Mouse (Mus musculus): ENCODE data around the gene Atp8b4. TPM values are rescaled to one million over a fixed set of nuclear protein-coding genes. Genes with fewer than 3 reads are reported as not detected.

Atp8b4 gene
- polyA plus RNA-seq, 1 experiment from 2014 or later, result 0.12 TPM

DNA sequence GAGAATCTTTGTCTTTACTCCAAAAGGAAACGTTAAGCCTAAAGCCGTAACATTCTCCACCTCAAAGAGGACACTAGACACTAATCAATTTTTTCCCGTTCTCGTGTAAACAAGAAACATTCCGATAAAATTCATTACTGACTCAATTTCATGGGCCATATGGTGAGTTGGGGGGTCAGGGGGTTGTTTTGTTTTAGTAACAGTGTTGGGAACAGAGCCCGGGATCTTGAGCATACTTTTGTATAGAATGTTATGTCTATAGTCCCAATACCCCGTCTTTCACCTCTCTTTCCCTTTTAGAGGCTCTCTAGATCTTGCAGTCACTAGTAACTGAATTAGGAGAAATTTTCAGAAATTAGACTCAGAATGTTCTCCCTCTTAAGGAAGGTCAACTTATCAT lies 177.3 kb downstream of the Atp8b4 start:
- no peaks in the 10 kb centered on the region for H3K4me1 ChIP-seq
- no peaks in the 10 kb centered on the region for H3K36me3 ChIP-seq
- no peaks in the 10 kb centered on the region for H3K27me3 ChIP-seq (ENCODE audit: low read depth, poor library complexity, severe bottlenecking)
- WGBS, result 89% methylated on average over 7 of the region's 7 CpGs
- no peaks in the 10 kb centered on the region for H3K9me3 ChIP-seq (replicated peaks)
- no peak for DNase-seq (ENCODE audit: low spot score)
- H3K27ac ChIP-seq (replicated peaks), result no peak overlapping the region
- H3K4me3 ChIP-seq, result no peak overlapping the region

DNA sequence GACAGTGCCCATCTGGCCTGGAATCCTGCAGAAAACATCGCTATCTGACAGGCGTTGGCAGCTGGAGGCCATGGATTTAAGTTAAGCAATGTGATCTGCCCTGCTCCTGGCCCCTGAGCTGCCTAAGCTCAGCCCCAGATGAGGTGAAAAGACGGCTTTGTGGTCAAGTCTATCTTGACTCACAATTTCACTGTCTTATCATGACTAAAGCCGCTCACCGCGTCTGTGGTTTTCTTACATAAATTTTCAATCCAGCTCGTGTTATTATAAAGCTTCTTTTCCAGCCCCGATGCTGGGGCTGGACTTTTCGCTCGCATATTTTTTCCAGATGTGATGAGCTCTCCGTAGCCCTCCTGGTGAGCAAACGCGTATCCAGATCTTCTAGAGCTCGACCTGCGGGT lies 177.8 kb downstream of the Atp8b4 start:
- WGBS, result 86% methylated on average over 15 of the region's 15 CpGs
- Histone ChIP-seq H3K4me1 (no peaks in the 10 kb centered on the region), H3K36me3 (no peaks in the 10 kb centered on the region), H3K4me3 (no peak overlapping the region), H3K27me3 (ENCODE audit: low read depth, poor library complexity, severe bottlenecking) (no peaks in the 10 kb centered on the region), H3K27ac (replicated peaks) (no peak overlapping the region), H3K9me3 (replicated peaks) (no peaks in the 10 kb centered on the region)
- DNase-seq (ENCODE audit: low spot score), result no peak

DNA sequence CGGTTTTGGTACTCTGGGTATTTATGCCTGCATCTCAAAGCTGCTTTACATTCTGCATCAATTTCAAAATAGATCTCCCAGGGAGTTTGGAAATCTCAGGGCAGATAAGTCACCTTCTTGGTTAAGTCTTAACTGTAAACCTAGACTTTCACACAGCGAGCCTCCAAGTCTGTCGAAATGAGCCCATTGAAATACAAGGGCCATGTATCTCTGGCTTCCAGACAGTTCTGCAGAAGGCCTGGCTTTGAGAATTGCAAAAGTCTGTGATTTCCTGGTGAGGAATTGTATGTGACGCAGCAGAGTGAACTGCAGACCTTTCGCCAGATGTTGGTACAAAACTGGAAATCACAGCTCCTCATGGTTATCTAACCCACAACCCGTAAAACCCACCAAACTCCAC lies 182.4 kb downstream of the Atp8b4 start:
- Histone ChIP-seq H3K4me3 (no peak overlapping the region), H3K27me3 (ENCODE audit: low read depth, poor library complexity, severe bottlenecking) (no peaks in the 10 kb centered on the region)
- WGBS, result 95% methylated on average over 6 of the region's 6 CpGs

DNA sequence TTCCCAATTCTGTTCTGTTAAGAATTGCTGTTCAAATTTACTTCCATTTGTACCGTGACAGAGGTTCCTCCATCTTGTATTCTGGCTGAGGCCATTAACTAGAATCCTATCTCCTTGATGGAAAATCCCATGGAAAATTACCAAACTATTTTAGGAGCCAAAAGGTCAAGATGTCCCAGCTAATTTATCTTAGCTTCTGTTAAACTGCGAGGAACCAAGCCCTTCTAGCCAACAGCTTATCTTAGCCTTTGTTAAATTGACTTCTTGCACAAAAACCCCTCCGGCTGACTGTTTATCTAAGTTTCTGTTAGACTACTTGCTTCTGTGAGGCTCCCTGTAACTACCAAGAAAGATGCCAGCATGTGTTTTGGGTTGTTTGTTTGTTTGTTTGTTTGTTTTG lies 183.5 kb downstream of the Atp8b4 start:
- Histone ChIP-seq H3K27ac (replicated peaks) (no peak overlapping the region), H3K4me3 (no peak overlapping the region), H3K27me3 (ENCODE audit: low read depth, poor library complexity, severe bottlenecking) (no peaks in the 10 kb centered on the region), H3K9me3 (replicated peaks) (no peaks in the 10 kb centered on the region), H3K4me1 (no peaks in the 10 kb centered on the region), H3K36me3 (no peaks in the 10 kb centered on the region)
- no peak for DNase-seq (ENCODE audit: low spot score)
- 86% methylated on average over 3 of the region's 3 CpGs for WGBS

More for the DNA sequence above, 182.4 kb downstream of the Atp8b4 start:
- H3K4me1 ChIP-seq, result no peaks in the 10 kb centered on the region
- no peaks in the 10 kb centered on the region for H3K36me3 ChIP-seq
- H3K9me3 ChIP-seq (replicated peaks), result no peaks in the 10 kb centered on the region
- no peak overlapping the region for H3K27ac ChIP-seq (replicated peaks)
- DNase-seq (ENCODE audit: low spot score), result no peak

DNA sequence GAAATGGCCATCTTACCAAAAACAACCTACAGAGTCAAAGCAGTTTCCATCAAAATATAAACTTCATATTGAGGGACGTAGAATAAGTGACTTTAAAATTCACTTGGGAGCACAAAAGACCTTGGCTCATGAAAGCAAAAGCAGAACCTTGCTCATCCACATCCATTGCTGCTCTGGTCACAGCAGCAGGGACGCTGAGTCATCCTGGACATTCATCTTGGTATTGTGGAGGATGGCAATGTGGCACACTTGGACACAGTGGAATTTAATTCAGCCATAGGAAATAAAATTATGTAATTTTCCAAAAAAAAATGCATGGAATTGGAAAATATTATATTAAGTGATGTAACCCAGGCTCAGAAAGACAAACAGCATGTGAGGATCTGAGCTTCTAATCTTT lies 184.1 kb downstream of the Atp8b4 start:
- H3K4me1 ChIP-seq, result no peaks in the 10 kb centered on the region
- no peaks in the 10 kb centered on the region for H3K36me3 ChIP-seq
- H3K4me3 ChIP-seq, result no peak overlapping the region
- no peak for DNase-seq (ENCODE audit: low spot score)
- H3K27me3 ChIP-seq (ENCODE audit: low read depth, poor library complexity, severe bottlenecking), result no peaks in the 10 kb centered on the region
- H3K9me3 ChIP-seq (replicated peaks), result no peaks in the 10 kb centered on the region
- 90% methylated on average over 2 of the region's 2 CpGs for WGBS
- H3K27ac ChIP-seq (replicated peaks), result no peak overlapping the region

DNA sequence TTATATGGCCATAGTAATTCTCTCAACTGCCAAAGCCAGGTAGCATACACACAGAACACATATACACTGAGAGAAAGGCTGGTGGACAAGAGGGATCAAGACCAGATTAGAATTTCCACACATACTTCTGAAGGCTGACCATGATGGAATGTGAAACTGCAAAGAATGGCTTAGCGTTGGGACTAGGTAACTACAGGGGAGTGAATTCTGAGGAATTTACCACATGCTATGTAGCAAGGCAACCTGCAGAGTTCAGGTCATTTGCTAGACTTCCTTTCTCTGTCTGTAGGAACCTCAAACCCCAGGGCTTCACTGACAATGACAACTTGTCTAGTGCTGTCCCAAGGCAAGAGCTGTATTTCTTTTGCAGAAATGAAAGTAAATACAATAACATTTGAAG lies 189.4 kb downstream of the Atp8b4 start:
- Histone ChIP-seq H3K36me3 (no peaks in the 10 kb centered on the region), H3K4me3 (no peak overlapping the region), H3K9me3 (replicated peaks) (no peaks in the 10 kb centered on the region), H3K27me3 (ENCODE audit: low read depth, poor library complexity, severe bottlenecking) (no peaks in the 10 kb centered on the region), H3K27ac (replicated peaks) (no peak overlapping the region), H3K4me1 (no peaks in the 10 kb centered on the region)
- no peak for DNase-seq (ENCODE audit: low spot score)
- 34% methylated on average over 1 of the region's 1 CpGs for WGBS

DNA sequence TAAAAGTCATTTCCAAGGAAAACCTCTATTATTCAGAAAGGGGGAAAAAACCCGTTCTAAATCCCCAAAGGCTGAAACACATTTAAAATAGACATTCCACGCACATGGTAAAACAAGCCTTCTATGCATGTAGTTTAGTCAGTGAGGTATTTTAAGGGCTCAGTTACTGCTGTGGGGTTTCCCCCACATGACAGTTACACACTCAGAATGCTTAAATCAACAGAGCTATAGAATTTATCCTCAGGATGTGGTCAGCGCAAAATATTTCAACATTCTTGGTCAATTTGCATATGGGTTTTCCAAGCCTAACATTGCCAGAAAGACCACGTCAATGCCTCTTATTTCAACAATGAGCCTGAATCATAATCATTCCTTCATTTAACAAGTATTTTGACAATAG lies 190.5 kb downstream of the Atp8b4 start:
- H3K4me1 ChIP-seq, result no peaks in the 10 kb centered on the region
- H3K9me3 ChIP-seq (replicated peaks), result no peaks in the 10 kb centered on the region
- no peak overlapping the region for H3K4me3 ChIP-seq
- H3K27ac ChIP-seq (replicated peaks), result no peak overlapping the region
- 91% methylated on average over 4 of the region's 4 CpGs for WGBS
- no peaks in the 10 kb centered on the region for H3K36me3 ChIP-seq
- H3K27me3 ChIP-seq (ENCODE audit: low read depth, poor library complexity, severe bottlenecking), result no peaks in the 10 kb centered on the region
- no peak for DNase-seq (ENCODE audit: low spot score)

DNA sequence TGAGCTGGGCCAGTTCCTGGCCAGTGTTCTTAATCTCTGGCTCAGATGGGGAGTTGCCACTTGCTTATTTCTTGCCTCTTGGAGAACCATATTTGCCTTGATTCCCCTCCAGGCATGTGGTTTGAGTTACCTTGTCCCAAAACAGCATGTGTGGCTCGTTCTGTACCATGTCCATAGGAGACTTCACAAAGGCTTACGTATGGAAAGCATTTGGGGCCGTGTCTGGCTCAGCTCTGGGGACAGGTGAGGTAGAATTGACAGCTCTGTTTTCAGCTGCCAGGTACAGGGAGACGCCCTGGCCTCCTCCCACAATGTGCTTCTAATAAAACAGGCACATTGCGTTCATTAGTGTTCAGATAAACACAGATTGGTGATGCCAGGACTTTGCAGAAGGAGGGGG lies 195.9 kb downstream of the Atp8b4 start:
- no peaks in the 10 kb centered on the region for H3K4me1 ChIP-seq
- no peak for DNase-seq (ENCODE audit: low spot score)
- H3K27me3 ChIP-seq (ENCODE audit: low read depth, poor library complexity, severe bottlenecking), result no peaks in the 10 kb centered on the region

DNA sequence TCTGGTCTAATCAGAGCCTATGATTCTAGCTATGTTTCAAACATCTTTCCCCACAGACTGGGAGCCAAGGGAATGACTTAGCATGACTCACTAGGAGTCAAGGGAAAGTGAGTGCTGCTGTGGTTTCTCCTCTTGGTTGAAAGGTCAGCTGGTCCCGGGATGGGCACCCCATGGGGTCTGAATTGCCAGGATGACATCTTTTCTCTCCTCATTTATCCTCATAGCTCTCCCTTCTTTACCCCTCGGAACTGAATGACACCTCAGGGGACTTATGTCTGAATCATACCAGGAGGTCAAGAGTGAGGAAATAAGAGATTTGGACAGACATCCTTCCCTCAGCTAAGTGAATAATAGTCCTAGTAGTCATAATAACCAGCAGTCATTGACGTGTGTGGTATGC lies 197.2 kb downstream of the Atp8b4 start:
- no peak overlapping the region for H3K27ac ChIP-seq (replicated peaks)
- no peak overlapping the region for H3K4me3 ChIP-seq
- no peaks in the 10 kb centered on the region for H3K27me3 ChIP-seq (ENCODE audit: low read depth, poor library complexity, severe bottlenecking)
- DNase-seq (ENCODE audit: low spot score), result no peak
- no peaks in the 10 kb centered on the region for H3K4me1 ChIP-seq
- 44% methylated on average over 3 of the region's 3 CpGs for WGBS
- H3K9me3 ChIP-seq (replicated peaks), result no peaks in the 10 kb centered on the region
- no peaks in the 10 kb centered on the region for H3K36me3 ChIP-seq

More for the DNA sequence above, 195.9 kb downstream of the Atp8b4 start:
- Histone ChIP-seq H3K4me3 (no peak overlapping the region), H3K27ac (replicated peaks) (no peak overlapping the region), H3K9me3 (replicated peaks) (no peaks in the 10 kb centered on the region), H3K36me3 (no peaks in the 10 kb centered on the region)
- 80% methylated on average over 5 of the region's 5 CpGs for WGBS

DNA sequence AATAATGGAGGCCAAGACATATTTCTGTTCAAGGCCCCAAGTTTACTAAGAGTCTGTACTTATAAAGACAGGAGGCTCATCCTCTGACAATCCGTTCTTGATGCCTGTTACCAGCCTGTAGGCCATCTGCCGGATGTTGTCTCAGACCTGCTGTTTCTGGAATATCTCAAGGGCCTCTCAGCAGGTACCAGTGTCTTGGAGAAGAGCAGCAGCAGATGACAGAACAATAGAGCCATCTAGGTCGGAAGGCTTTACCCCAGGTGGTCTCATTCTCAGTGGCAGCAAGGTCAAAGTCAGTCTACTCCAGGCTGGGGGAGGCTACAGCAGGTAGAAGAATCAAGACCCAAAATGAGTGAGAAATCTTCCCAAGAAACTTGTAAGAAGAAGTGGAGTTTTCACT lies 198.1 kb downstream of the Atp8b4 start:
- Histone ChIP-seq H3K9me3 (replicated peaks) (no peaks in the 10 kb centered on the region), H3K4me3 (no peak overlapping the region), H3K27ac (replicated peaks) (no peak overlapping the region), H3K4me1 (no peaks in the 10 kb centered on the region), H3K27me3 (ENCODE audit: low read depth, poor library complexity, severe bottlenecking) (no peaks in the 10 kb centered on the region), H3K36me3 (no peaks in the 10 kb centered on the region)
- DNase-seq (ENCODE audit: low spot score), result no peak
- 50% methylated on average over 3 of the region's 3 CpGs for WGBS

DNA sequence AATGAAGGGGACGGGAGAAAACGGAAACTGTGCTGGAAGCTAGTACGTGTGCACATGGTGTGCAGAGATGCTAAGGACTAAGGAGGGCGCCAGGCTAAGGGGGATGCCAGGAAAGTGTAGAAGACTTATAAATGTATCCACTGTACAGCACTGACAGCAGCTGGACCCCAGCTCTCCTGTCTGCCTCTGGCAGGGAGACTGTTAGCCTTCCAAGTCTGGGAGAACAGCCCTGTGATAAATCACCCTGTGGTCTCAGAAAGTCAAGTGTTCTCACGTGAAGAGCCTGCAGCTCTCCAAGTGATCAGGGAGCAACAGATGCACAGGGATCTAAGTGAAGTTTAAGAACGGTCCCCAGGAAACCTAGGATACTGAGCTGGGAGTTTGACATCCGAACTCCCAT lies 209.8 kb downstream of the Atp8b4 start:
- no peaks in the 10 kb centered on the region for H3K36me3 ChIP-seq
- H3K4me3 ChIP-seq, result no peak overlapping the region
- H3K27ac ChIP-seq (replicated peaks), result no peak overlapping the region
- DNase-seq (ENCODE audit: low spot score), result no peak
- H3K27me3 ChIP-seq (ENCODE audit: low read depth, poor library complexity, severe bottlenecking), result no peaks in the 10 kb centered on the region
- H3K4me1 ChIP-seq, result no peaks in the 10 kb centered on the region
- WGBS, result 89% methylated on average over 7 of the region's 7 CpGs
- no peaks in the 10 kb centered on the region for H3K9me3 ChIP-seq (replicated peaks)

DNA sequence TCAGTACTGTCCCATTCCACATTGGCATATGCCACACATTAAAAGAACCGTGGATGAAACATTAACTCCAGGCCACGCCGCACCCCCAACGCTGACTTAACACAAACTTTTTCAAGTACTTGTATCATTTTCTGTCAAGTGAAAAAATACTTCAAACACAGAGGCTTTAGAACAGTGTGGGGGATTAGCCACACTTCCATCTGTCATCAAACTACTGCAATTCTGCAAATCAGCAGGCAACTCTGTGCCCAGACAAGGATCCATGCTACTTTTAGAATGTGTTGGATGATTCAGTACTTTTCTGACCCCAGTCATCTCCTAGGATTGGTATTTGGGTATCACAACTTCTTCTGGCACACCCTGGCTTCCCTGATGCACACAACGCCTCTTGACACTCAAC lies 212.5 kb downstream of the Atp8b4 start:
- Histone ChIP-seq H3K4me3 (no peak overlapping the region), H3K27me3 (ENCODE audit: low read depth, poor library complexity, severe bottlenecking) (no peaks in the 10 kb centered on the region), H3K36me3 (no peaks in the 10 kb centered on the region), H3K4me1 (no peaks in the 10 kb centered on the region), H3K27ac (replicated peaks) (no peak overlapping the region), H3K9me3 (replicated peaks) (no peaks in the 10 kb centered on the region)
- DNase-seq (ENCODE audit: low spot score), result no peak
- WGBS, result 94% methylated on average over 5 of the region's 5 CpGs

DNA sequence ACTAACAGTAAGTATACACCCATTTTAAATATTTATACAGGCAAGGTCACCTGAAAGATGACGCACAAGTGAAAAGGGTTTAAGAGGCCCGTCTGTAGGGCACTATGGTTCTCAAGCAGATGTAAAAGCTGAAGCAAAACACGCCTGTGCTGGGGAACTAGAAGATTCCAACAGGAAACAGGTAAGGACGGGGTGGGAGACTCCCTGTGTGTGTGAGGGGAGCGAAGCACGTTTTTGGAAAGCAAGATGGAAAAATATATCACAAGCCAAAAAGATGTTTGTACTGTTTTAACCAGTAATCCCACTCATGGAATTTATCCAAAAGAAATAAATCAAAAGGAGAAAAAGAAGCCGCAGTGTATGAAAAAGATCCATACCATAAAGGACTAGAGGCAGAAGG lies 214.1 kb downstream of the Atp8b4 start:
- no peak overlapping the region for H3K27ac ChIP-seq (replicated peaks)
- DNase-seq (ENCODE audit: low spot score), result no peak
- H3K4me3 ChIP-seq, result no peak overlapping the region
- H3K9me3 ChIP-seq (replicated peaks), result no peaks in the 10 kb centered on the region
- WGBS, result 85% methylated on average over 7 of the region's 7 CpGs
- H3K36me3 ChIP-seq, result no peaks in the 10 kb centered on the region
- no peaks in the 10 kb centered on the region for H3K27me3 ChIP-seq (ENCODE audit: low read depth, poor library complexity, severe bottlenecking)
- H3K4me1 ChIP-seq, result no peaks in the 10 kb centered on the region

DNA sequence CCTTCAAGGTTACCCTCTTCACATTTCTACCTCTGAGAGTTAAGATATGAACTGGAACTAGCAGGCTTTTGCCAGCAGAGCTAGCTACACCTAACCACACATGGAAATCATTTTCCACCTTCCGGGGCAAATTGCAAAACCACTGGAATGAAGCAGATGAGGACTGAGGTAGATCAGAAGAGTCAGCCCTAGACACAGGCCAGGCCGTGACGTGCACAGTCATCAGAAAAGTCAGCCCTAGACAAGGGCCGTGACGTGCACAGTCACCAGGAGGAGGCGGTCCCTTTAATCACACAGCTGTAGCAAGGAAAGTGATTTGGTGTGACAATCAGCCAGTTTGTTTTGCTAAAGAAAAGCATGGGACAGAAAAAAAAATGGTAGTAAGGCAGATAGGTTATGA lies 216.4 kb downstream of the Atp8b4 start:
- no peak overlapping the region for H3K27ac ChIP-seq (replicated peaks)
- no peak for DNase-seq (ENCODE audit: low spot score)
- no peaks in the 10 kb centered on the region for H3K9me3 ChIP-seq (replicated peaks)
- no peaks in the 10 kb centered on the region for H3K36me3 ChIP-seq
- H3K4me3 ChIP-seq, result no peak overlapping the region
- no peaks in the 10 kb centered on the region for H3K4me1 ChIP-seq
- no peaks in the 10 kb centered on the region for H3K27me3 ChIP-seq (ENCODE audit: low read depth, poor library complexity, severe bottlenecking)
- 84% methylated on average over 6 of the region's 6 CpGs for WGBS

Data from midbrain, embryonic 10.5 days (tissue).